Mouse (Mus musculus) kidney, adult 2 months (tissue): ENCODE data around the gene Serf2. TPM values are rescaled to one million over a fixed set of nuclear protein-coding genes. Genes with fewer than 3 reads are reported as not detected.
A peak's percentile ranks its signal among the peaks of the same experiment; 100 is the strongest.
"Not testable (repeated sequence)": the region's sequence is repeated elsewhere in the genome, so short reads cannot be mapped to it uniquely, and the experiment has no call there.

Experiments
- DNase-seq: peaks from one replicate; pipeline ENCODE4 v3.0.0; 2021
- H3K27ac ChIP-seq: fragments of 200-500 bp; 2 replicates; pipeline ENCODE4 v1.5.1; 2012; ENCODE audit warnings: low read depth, low read length, control low read depth, inconsistent platforms; ENCODE audit not compliant: insufficient read depth
- H3K27me3 ChIP-seq: fragments of 200-500 bp; replicated peaks from 2 replicates; pipeline ENCODE4 v1.6.1; 2012; ENCODE audit warnings: mild to moderate bottlenecking, moderate library complexity, low read length, inconsistent platforms; ENCODE audit not compliant: control insufficient read depth, insufficient read depth
- H3K36me3 ChIP-seq: fragments of 200-500 bp; 2 replicates; pipeline ENCODE4 v1.6.1; 2012; ENCODE audit warnings: mild to moderate bottlenecking, moderate library complexity, low read length, inconsistent platforms; ENCODE audit not compliant: control insufficient read depth, insufficient read depth
- H3K4me1 ChIP-seq: fragments of 200-500 bp; 2 replicates; pipeline ENCODE4 v1.6.1; 2011; ENCODE audit warnings: low read length; ENCODE audit not compliant: control insufficient read depth, insufficient read depth
- H3K4me3 ChIP-seq: fragments of 200-500 bp; 2 replicates; pipeline ENCODE4 v1.5.1; 2011; ENCODE audit warnings: mild to moderate bottlenecking, low read depth, low read length, control low read depth; ENCODE audit not compliant: insufficient read depth
- CTCF ChIP-seq: fragments of 200-500 bp; conservative IDR thresholded peaks from 2 replicates; pipeline ENCODE4 v1.5.1; 2011; ENCODE audit warnings: low read depth, mild to moderate bottlenecking, control low read depth, low read length, moderate library complexity, mixed read lengths; ENCODE audit not compliant: insufficient read depth, insufficient read length
- POLR2A ChIP-seq: fragments of 200-500 bp; IDR thresholded peaks from one replicate; pipeline ENCODE4 v1.6.1; 2011; ENCODE audit warnings: low read depth, low read length, control low read depth
- WGBS: fragments of 180-500 bp; shearing (Covaris S2); methylation state at CpG from one replicate; pipeline ENCODE4 v1.1.7; 2018; 5-methylcytosine and 5-hydroxymethylcytosine counted together
- polyA plus RNA-seq: library from polyadenylated mRNA; depleted of rRNA; stranded (reverse); fragments of >200 nt; gene quantifications from 2 replicates; pipeline ENCODE4 v1.2.3, GENCODE M21; 2012; rRNA removed

Serf2 gene
- polyA plus RNA-seq, 1 experiment = 400 TPM

DNA sequence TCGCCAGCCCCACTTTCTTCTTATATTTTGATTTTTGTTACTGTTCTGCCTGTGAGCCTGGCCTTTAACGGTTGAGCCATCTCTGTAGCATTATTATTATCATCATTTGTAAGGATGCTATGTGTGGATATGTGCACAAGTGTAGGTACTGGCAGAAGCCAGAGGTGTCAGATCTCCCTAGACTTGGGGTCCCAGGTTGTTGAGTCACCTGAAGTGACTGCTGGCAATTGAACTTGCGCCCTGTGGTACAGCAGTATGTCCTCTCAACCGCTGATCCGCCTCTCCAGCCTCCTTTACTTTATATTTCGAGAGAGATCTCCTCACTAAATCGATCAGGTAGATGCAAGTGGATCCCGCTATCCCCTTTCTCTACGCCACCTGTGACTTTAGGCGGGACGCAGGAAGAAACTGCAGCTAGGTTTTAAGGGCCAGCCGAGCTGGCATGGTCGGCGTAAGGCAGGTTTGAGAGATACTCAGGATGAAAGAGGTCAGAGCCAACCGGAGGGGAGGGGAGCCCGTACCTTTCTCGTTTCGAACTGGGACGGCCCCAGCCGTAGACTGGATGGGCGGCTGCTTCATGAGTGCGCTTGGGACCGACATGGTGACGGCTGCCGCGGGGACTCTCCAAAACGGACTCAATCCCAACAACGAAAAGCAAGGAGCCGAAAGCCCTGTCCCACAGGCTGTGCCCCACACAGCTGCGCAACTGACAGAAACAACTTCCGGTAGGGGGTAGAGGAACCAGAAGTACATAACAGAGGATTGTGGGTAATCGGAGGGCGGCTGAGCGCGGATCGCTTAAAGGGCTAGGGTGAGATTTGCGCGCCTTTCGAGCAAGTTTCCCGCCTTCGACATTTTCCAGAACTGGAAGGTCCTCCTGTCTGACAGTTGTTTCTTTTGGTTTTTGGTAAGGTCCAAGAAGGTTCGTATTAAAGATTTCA is 57.2 kb downstream of the Serf2 start, which contains the start of the genes Mfap1a and Wdr76:
Mfap1a (minus strand) TSS at position 724 of the 941 bp plus-strand sequence.
Wdr76 (plus strand) TSS at position 782 of the 941 bp plus-strand sequence.
- not testable (repeated sequence) for H3K27ac ChIP-seq, H3K36me3 ChIP-seq, H3K4me1 ChIP-seq, H3K27me3 ChIP-seq
- WGBS = 4% methylated on average over 41 of the region's 42 CpGs
- peak; percentile 93 for DNase-seq
- peak within 1 kb of the TSS; percentile 77 for H3K4me3 ChIP-seq
- TF ChIP-seq CTCF (0 out of 2 replicates have a peak, but pooled peaks have one; percentile 11), POLR2A (peak; percentile 89)

DNA sequence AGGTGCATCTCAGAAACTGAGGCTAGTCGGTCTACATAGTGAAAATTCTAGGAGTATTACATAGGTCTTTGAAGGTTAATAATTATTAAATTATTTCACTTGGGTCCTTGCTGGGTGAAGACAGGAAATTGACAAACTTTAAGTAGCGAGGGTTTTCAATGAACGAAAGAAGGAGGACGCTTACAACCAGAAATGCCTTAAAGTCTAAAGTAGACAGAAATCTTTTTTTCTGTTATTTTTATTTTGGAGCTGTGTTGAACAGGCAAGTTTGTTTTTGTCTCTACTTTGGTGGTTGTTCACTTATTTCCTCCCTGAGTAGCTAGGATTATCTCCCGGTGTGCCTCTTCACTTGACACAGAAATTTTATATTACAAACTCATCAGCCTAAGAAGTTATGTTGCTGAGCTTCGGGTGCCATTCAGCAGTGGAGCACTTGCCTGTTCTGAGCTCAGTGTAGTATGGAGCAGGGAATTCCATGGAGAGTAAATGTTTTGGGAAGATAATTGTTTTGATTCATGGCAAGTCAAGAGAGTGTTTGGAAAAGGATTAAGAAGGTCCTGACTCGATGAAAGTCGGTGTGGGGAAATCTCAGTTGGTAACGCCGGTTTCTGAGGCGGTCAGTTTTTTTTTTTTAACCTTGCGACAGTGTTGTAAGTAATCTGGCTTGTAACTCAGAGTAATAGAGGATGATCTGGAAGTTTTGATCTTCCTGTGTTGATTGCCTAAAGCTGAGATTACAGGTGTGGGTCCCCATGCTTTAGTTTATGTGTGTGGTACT is 58.4 kb downstream of the Serf2 start:
- H3K27me3 ChIP-seq = no peaks in the 10 kb centered on the region
- 5% methylated on average over 12 of the region's 12 CpGs for WGBS
- H3K36me3 ChIP-seq = no peaks in the 10 kb centered on the region
- H3K4me1 ChIP-seq = peaks cover 5% of the 10 kb centered on the region; the same call in 1 of the 2 replicates
- TF ChIP-seq CTCF (no peak), POLR2A (no peak)
- no peak for DNase-seq
- H3K27ac ChIP-seq = no peak overlapping the region
- H3K4me3 ChIP-seq = peak overlapping the region; percentile 7; the same call in 1 of the 2 replicates

Other genes with a start within 250 kb of the Serf2 start
- 16.3 and 18.5 TPM in 2 replicates for gene Trp53bp1, start 177.8 kb upstream of the Serf2 start, polyA plus RNA-seq
- gene Map1a, start 159.6 kb upstream of the Serf2 start, polyA plus RNA-seq = 1.1 and 1.3 TPM in 2 replicates
- 41.5 and 56.7 TPM in 2 replicates for gene Ppip5k1, start 93.8 kb upstream of the Serf2 start, polyA plus RNA-seq
- 107 and 124 TPM in 2 replicates for gene Ckmt1, start 91.5 kb upstream of the Serf2 start, polyA plus RNA-seq
- not detected in 2 replicates for gene Strc, start 62.0 kb upstream of the Serf2 start, polyA plus RNA-seq
- 239 and 531 TPM in 2 replicates for gene Pdia3, start 35.4 kb upstream of the Serf2 start, polyA plus RNA-seq
- 1.0 and 1.7 TPM in 2 replicates for gene Catsper2, start 35.4 kb upstream of the Serf2 start, polyA plus RNA-seq
- gene Ell3, start 4.9 kb upstream of the Serf2 start, polyA plus RNA-seq = 17.2 and 17.8 TPM in 2 replicates
- gene Hypk, start 4.1 kb downstream of the Serf2 start, polyA plus RNA-seq = 6.4 and 6.5 TPM in 2 replicates
- 0.44 and 0.54 TPM in 2 replicates for gene Serinc4, start 7.6 kb downstream of the Serf2 start, polyA plus RNA-seq
- gene Mfap1b, start 24.9 kb downstream of the Serf2 start, polyA plus RNA-seq = 3.3 and 4.9 TPM in 2 replicates
- 3.3 and 5.6 TPM in 2 replicates for gene Mfap1a, start 57.5 kb downstream of the Serf2 start, polyA plus RNA-seq
- 2.0 TPM in 2 replicates for gene Wdr76, start 57.5 kb downstream of the Serf2 start, polyA plus RNA-seq